Mouse (Mus musculus): ENCODE results near the gene Ugt1a9.

DNA sequence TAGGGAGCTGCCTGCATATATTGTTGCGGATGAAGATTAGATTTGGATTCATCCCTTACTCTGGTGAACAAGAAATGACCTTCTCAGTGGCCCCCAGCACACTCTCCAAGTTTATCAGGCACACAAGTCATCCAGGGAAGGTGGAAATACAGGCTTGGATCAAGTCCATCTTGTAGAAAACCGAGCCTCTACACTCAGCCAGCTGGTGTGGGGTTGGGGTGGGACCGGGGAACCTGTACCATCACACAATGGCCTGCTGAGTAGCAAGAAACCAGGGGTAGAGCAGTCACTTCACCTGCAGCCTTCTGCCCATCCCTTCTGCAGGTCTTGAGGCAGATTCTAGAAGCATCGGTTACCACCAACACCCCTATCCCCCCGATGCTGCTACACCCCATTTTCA, 164.0 kb downstream of the Ugt1a9 start:
- no peak for TF ChIP-seq CTCF (IDR thresholded peaks at IDR 0.05; ENCODE audit: borderline replicate concordance, extremely low read depth, insufficient read depth, insufficient read length)
- TF ChIP-seq POLR2A (IDR thresholded peaks at IDR 0.05; ENCODE audit: borderline replicate concordance, extremely low read depth, insufficient read depth, insufficient read length, poor library complexity, severe bottlenecking): no peak

Data from brain, embryonic 14.5 days (tissue).